Mouse (Mus musculus) cerebellum, postnatal 10 days (tissue): ENCODE data around the gene Nptx1.

Source experiments
- DNase-seq, 2 experiments: peaks; one replicate each; pipeline ENCODE4 v3.0.0; 2021; ENCODE audit warnings: mixed read lengths in 2 of 2

Gene Nptx1

DNA sequence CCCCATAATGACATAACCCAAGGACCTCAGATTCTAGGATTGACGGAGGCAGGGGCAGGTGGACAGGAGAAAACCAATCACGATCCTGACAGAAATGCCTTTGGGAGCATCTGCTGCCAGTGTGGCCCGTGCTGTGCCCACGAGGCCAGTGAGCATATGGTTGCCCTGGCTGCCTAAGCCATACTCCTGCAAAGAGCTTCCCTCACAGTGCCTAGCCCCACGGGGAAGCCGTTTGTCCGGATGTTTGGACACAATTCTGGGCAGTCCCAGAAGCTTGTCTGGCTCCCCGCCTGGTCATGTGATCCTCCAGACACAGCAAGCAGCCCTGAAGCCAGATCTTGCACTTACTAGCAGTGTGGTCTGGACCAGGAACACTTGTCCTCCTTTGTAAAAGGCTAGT, 24.8 kb downstream of the Nptx1 start:
- DNase-seq: peak; percentile 98 to 99

- DNase-seq: peak; percentile 85 to 90
Measured at GRCm38 (mm10) chr11:119521920-119522710, 25.4 kb downstream of the Nptx1 start.

DNA sequence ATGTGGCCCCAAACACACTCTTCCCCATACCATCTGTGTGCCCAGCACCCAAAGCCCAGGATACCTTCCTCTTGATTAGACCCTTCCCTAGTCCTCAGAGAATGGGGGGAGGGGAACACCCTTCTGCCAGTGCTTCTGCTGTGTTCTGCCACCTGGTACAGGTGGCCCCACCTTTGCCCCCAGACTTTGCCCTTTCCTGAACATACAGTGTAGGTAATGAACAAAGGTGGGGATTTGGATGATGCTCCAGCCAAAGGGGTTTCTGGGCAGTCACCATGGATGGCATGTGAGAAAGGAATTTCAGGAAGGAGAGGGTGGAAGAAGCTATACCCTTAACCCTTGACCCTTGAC, 26.9 kb downstream of the Nptx1 start:
- no peak for DNase-seq

DNA sequence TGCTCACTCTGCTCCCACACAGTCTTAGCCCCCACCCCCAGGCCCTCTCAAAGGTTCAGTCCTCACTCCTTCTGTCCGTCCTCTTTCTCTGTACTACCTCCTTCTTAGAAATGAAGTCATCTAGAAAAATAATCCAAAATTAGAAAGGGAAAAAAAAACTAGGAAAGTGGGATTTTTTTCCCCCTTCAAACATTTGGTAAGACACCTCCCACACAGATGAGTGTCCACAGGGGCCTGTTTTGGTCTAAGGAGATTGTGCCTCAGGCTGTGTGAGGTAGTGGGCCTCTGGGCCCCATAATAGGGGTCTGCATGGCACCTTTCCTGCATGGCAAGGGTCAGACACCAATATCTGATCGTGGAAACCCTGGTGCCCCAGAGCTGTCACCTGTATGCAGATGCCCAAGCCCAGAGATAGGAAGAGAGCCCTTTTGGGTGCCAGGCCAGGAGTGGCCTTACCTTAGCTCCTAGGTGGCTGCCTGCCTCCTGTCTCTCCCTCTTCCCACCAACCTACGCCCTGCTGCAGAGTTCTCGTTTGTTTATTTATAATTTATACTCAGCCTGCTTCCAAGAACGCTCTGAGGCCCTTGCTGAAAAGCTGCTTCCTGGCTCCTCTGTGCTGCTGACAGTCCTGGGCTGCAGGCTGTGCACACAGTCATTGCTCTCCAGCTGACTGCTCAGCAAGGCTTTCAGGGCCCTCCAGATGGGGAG, 27.4 kb downstream of the Nptx1 start:
- DNase-seq: no peak

GRCm38 (mm10) chr11:119519387-119519786, 28.2 kb downstream of the Nptx1 start:
- peak; percentile 52 to 56 for DNase-seq

- DNase-seq: peak; percentile 73 to 79
Measured at GRCm38 (mm10) chr11:119516677-119517361, 30.7 kb downstream of the Nptx1 start.

DNA sequence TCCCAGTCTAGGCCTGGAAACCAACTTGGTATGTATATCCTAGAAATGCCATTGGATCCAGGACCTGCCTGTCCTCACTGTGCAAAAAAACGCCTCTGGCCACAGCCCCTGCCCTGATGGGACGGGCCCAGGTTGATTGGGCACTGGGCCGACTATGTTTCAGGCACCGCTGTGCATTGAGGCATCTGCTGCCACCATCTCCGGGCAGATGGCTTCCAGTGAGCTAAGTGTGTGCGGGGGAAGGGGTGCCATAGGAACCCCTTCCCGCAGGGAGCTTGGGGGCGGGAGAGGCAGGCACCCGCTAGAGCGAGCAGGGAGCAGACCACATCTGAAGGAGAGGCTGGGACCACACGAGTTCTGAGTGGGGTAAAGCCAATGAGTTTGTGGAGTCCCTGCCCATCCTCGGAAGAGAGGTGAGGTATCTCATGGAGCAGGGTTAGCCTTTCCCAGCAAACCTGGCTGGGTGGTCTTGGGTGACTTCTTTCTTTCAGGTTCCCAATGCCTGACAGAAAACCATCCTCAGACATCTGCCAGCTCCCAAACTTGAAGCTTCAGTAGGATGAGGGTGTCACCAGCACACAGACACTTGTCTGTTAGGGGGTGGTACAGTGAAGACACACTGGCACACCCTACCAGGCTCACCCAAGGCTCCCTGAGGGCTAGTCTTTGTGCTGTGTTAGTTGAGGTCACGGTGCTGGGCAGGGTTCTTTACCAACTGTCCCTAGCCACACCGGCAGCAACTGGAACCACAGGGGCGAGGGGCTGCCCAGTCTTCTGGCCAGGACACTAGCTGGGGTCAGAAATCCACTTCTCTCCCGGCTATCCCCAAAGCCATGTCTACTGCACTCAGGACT, 31.5 kb downstream of the Nptx1 start:
- peak; percentile 72 to 74 for DNase-seq

- DNase-seq: peak; percentile 99
Measured at GRCm38 (mm10) chr11:119514967-119515636, 32.5 kb downstream of the Nptx1 start.

DNA sequence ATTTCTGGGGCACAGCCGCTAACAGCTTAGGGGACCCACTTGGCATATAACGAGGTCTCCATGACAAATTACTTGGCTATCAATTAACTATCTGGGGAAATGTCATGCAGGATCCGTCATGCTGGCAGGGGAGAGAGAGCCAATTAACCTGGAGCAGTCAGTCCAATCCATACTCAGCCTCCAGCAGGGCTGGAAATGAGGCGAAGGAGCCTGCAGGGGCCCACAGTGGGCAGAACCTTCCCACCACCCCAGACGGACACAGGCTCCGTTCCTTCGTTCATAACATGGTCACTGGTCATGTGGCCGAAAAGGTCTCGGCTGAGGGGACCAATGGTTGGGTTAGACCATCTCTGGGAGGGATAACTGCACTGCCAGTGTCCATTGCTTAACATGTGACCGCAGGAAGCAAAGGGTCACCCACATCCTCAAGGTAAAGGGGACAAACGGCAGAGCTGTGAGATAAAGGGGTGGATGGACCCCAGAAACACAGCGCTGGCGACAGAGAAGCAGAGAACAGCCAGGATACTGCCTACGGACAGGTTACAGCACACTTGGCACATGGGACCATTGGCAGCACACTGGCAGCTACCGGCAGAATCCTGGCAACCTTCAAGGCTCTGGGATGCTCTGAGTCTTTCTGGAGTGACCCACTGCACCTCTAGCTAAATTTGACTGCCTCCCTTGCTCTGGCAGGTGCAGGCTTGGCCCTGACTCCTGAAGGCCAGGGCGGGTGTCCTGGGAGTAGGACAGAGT, 33.3 kb downstream of the Nptx1 start:
- DNase-seq: peak; percentile 86 to 87

- DNase-seq: peak in 1 of 2 experiments; percentile 50
Measured at GRCm38 (mm10) chr11:119513038-119513659, 34.4 kb downstream of the Nptx1 start.

DNA sequence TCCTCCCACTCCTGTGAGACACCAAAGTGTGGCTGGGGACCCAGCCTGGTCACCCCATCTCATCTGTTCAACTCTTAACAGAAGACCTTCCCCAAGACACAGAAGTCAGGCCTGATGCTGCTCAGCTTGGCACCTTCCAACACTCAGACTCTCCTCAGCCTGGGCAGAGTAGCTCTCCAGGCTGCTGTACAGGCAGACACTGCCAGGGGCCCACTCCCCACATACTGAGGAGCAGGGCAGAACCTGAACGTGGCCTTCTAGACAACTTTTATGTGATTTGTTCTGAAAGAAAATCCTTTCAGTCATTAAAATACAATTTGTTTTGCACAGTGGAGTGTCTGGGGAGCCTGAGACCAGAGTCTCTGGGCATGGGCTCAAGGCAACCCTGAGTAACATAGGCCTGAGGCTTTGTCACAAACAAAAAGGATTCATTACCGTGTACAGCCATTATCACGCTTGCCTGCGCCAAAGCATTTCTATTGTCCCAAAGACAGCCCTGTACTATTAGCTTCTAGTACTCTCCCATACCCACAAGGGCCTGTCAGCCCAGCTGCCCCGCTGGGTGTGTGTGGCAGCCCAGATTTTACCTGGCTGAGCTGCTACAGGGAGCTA, 38.3 kb downstream of the Nptx1 start:
- DNase-seq: no peak

- no peak for DNase-seq
Measured at GRCm38 (mm10) chr11:119507772-119508171, 39.8 kb downstream of the Nptx1 start.

DNA sequence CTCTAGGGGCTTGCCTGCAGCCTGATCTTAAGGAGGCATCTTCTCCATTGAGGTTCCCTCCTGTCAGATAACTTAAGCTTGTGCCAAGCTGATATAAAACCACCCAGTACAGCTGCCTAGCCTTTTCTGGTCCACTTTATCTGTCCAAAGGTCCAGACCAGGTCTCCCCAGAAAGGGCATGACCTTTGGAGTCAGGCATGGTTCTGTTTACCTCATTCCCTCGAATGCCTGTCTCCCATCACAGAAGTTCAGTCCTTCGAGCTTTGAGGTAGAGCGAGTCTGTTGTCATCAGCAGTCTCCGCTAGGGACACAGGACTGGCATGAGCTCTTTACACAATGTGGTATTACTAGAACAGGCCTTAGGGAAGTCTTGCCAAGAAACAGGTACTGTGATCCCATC, 41.2 kb downstream of the Nptx1 start:
- DNase-seq: peak in 1 of 2 experiments; percentile 6

DNA sequence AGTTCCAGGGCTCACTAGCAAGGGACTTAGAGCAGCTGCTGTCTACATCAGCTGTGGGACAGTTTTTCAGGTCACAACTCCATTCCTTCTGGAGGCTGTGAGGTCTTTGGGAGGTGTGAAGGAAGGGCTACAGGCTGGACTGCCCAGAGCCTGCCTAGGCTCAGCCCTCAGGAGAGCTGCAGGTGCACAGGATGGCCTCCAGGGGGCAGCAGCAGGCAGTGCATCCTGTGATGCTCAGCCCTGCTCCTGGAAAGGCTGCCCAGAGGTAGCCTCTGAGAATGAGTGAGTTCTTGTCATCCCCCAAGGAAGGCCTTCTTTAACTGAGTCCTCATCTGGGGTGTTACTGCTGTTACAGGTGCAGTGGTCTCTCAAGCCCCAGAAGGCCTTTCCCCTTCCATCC, 43.9 kb downstream of the Nptx1 start:
- peak; percentile 92 to 95 for DNase-seq

DNA sequence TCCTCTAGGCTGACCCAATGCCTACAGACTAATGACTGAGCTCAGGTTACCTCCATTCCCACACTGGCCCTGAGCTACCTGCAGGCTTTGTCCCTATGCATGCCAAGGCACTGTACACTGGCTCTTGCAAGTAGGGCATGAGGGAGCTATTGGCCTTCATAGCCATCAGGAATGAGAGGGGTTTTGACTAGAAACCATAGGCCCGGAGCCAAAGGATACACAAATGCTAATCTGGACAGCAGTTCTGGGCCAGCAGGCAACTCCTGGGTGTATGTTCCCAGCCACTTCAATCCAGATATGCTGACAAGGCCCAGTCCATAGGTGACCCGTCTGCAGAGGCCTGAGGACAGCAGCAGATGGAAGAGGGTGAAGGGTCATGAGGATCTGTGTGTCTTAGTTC, 47.5 kb downstream of the Nptx1 start:
- peak; percentile 55 to 67 for DNase-seq

DNA sequence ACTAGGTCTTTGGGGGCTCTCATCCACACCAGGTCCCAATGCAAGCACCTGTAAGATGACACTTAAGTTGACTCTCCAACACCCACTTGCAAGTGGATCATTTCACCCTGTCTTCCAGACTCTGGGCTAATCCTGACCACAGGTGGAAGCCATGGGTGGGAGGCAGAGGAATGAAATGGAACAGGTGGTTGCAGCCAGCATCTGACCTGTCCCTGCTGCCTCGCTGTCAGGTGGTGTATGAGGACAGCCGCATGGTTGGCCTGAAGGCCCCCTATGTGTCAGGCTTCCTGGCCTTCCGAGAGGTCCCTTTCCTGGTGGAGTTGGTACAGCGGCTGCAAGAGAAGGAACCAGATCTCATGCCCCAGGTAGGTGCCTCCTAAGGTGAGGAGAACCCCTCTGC, 48.3 kb downstream of the Nptx1 start:
- DNase-seq: peak in 1 of 2 experiments; percentile 6

GRCm38 (mm10) chr11:119497451-119497850, 50.1 kb downstream of the Nptx1 start:
- DNase-seq: peak; percentile 46 to 68

DNA sequence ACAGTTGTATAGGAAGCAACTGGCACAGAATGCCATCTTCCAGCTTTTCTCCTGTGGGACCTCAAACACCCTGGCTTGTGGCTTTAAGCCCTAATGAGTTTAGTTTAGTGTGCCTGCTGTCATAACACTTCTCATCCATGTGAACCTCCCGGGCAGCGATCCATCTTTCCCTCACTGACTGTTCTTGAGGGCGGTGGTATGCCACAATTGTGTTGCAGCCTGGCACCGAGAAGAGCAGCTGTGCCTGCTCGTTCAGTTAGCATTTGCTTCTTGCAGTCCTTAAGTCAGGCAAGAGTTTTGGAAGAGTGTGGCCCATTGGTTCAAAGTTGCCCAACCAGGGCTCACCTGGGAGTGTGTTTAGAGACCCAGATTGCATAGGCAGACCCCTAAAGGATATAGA, 51.4 kb downstream of the Nptx1 start:
- DNase-seq: peak; percentile 49 to 57

GRCm38 (mm10) chr11:119493516-119493915, 54.0 kb downstream of the Nptx1 start:
- no peak for DNase-seq

- DNase-seq: no peak
Measured at GRCm38 (mm10) chr11:119492830-119493229, 54.7 kb downstream of the Nptx1 start.
